Mouse (Mus musculus): Measurements from ENCODE around the gene Etd.
"Not testable (repeated sequence)": the region's sequence is repeated elsewhere in the genome, so short reads cannot be mapped to it uniquely, and the experiment has no call there.

Etd gene

DNA sequence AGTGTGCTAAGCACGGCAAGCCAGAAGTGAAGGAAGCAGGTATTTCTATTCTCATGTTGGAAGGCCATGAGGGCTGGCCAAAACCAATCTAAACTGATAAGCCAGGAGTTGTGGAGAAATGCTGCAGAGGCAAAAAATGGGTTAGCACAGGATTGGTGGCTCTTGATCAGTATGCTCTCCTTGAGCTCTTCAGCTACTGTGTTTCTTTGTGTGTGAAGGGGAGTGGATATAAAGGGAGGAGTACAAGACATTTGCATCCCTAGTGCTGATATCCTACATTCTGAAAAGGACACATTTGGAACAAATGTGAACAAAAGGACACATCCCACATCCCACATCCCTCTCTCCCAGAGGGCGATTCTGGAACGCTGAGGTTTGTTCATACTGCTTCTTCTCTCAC lies at the start of gene Etd:
TSS of gene Etd (plus strand) at position 301 of the 400 bp plus-strand sequence.
- Histone ChIP-seq H3K9me3 (ENCODE audit: low read length) (no peaks in the 10 kb centered on the region), H3K27me3 (ENCODE audit: insufficient read depth, low read length) (no peaks in the 10 kb centered on the region), H3K36me3 (ENCODE audit: insufficient read depth, low read length) (no peaks in the 10 kb centered on the region), H3K4me3 (replicated peaks; ENCODE audit: low read length) (no peak within 1 kb of the TSS), H3K4me1 (replicated peaks; ENCODE audit: low read depth, low read length) (no peaks in the 10 kb centered on the region)
- no peak for TF ChIP-seq CTCF (conservative IDR thresholded peaks at IDR 0.05; ENCODE audit: low read length)
- no peak for TF ChIP-seq NANOG (IDR thresholded peaks at IDR 0.05; ENCODE audit: borderline replicate concordance, low read length)
- TF ChIP-seq POU5F1 (IDR thresholded peaks at IDR 0.05; ENCODE audit: borderline replicate concordance, low read length): no peak

DNA sequence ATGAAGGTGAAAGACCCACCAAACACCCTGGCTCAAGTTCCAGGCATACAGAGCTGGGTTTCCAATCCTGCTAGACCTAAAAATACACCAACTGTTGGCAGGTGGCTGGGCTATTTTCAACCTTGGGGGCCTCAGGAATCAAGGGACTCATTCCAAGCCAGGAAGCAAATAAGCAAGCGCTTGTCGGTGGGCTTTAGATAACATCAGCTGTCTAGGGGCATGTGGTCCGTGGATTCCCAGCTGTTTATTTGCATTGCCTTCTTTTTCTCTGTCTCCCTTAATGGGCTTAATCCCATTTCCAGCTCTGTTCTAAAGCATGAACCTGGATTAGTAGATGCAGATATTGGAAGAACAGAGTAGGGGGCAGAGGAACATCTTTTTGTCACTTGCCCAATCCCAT lies 48.4 kb upstream of the Etd start:
- H3K4me1 ChIP-seq (replicated peaks; ENCODE audit: low read depth, low read length): no peaks in the 10 kb centered on the region
- no peaks in the 10 kb centered on the region for H3K27me3 ChIP-seq (ENCODE audit: insufficient read depth, low read length)
- H3K36me3 ChIP-seq (ENCODE audit: insufficient read depth, low read length): no peaks in the 10 kb centered on the region
- TF ChIP-seq CTCF (conservative IDR thresholded peaks at IDR 0.05; ENCODE audit: low read length): no peak
- no peak for TF ChIP-seq POU5F1 (IDR thresholded peaks at IDR 0.05; ENCODE audit: borderline replicate concordance, low read length)
- TF ChIP-seq NANOG (IDR thresholded peaks at IDR 0.05; ENCODE audit: borderline replicate concordance, low read length): no peak
- H3K4me3 ChIP-seq (replicated peaks; ENCODE audit: low read length): no peak overlapping the region
- no peaks in the 10 kb centered on the region for H3K9me3 ChIP-seq (ENCODE audit: low read length)

DNA sequence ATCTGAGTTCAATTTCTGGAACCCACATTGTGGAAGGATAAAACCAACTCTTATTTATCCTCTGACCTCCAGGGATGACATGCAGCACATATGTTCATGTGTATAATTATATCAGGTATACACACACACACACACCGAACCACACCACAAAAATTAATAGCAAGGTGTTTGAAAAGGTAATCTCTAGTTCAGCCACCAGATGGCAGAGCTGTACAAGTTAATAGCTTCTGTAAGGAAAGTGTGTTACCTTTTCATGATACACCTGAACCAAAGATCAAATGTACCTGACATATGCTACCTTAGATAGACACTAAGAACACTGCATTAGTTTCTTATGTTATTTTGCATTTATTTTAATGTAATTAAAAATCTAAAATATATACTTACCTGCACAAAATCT lies 1.8 kb upstream of the Etd start:
- Histone ChIP-seq H3K4me3 (replicated peaks; ENCODE audit: low read length) (no peak overlapping the region), H3K4me1 (replicated peaks; ENCODE audit: low read depth, low read length) (no peaks in the 10 kb centered on the region), H3K36me3 (ENCODE audit: insufficient read depth, low read length) (no peaks in the 10 kb centered on the region), H3K27me3 (ENCODE audit: insufficient read depth, low read length) (no peaks in the 10 kb centered on the region), H3K9me3 (ENCODE audit: low read length) (no peaks in the 10 kb centered on the region)
- TF ChIP-seq NANOG (IDR thresholded peaks at IDR 0.05; ENCODE audit: borderline replicate concordance, low read length) (no peak), POU5F1 (IDR thresholded peaks at IDR 0.05; ENCODE audit: borderline replicate concordance, low read length) (no peak), CTCF (conservative IDR thresholded peaks at IDR 0.05; ENCODE audit: low read length) (peak; percentile 19)

DNA sequence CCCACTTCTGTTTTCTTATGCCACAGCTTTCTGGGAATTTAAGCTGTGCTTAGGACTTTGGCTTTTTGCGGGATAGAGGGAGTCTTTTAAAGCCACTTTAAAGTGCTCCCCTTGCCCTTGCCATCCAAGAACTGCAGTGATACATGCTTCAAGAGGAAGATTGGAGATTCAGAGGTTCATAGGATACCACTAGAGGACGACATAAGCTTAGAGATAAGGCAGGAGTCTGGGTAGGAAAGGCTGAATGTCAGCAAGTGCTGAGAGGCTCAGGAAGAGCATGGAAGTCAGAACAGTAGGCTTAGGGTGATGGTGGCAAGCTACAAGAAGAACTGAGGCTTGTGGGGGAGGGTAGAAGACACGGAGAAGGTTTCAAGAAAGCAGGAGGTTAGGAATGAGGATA lies 24.9 kb downstream of the Etd start:
- Histone ChIP-seq H3K4me3 (replicated peaks; ENCODE audit: low read length) (no peak overlapping the region), H3K9me3 (ENCODE audit: low read length) (no peaks in the 10 kb centered on the region), H3K27me3 (ENCODE audit: insufficient read depth, low read length) (no peaks in the 10 kb centered on the region), H3K36me3 (ENCODE audit: insufficient read depth, low read length) (no peaks in the 10 kb centered on the region), H3K4me1 (replicated peaks; ENCODE audit: low read depth, low read length) (no peaks in the 10 kb centered on the region)
- TF ChIP-seq CTCF (conservative IDR thresholded peaks at IDR 0.05; ENCODE audit: low read length) (peak; percentile 16; the same call in 1 of the 2 replicates), NANOG (IDR thresholded peaks at IDR 0.05; ENCODE audit: borderline replicate concordance, low read length) (no peak), POU5F1 (IDR thresholded peaks at IDR 0.05; ENCODE audit: borderline replicate concordance, low read length) (no peak)

DNA sequence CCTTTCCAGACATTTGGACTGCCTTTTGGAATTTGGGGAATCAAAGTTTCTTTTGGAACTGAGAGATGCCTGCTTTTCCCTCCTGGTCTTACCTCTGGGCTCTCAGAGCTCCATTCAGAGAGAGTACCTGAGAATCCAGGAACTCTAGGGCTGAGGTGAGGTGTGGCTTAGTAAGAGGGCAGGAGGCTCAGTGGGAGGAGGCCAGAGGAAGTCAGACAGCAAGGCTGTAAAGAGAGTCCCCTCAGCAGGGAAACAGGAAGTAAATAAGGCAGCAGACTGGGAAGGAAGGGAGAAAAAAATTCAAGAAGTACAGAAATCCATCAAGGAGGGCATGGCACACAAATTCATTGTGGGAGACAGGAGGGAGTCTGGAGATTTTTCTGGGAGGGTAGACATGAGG lies 29.5 kb downstream of the Etd start:
- H3K36me3 ChIP-seq (ENCODE audit: insufficient read depth, low read length); H3K9me3 ChIP-seq (ENCODE audit: low read length); H3K4me1 ChIP-seq (replicated peaks; ENCODE audit: low read depth, low read length); H3K4me3 ChIP-seq (replicated peaks; ENCODE audit: low read length); H3K27me3 ChIP-seq (ENCODE audit: insufficient read depth, low read length): not testable (repeated sequence)
